Mouse (Mus musculus) cerebellum, adult 9-11 months (tissue): Measurements from ENCODE around the gene Gamt.
A peak's percentile ranks its signal among the peaks of the same experiment; 100 is the strongest.
"Not testable (repeated sequence)": the region's sequence is repeated elsewhere in the genome, so short reads cannot be mapped to it uniquely, and the experiment has no call there.

Experiments used
- DNase-seq: peaks from one replicate; pipeline ENCODE4 v3.0.0; 2022

Gamt gene

DNA sequence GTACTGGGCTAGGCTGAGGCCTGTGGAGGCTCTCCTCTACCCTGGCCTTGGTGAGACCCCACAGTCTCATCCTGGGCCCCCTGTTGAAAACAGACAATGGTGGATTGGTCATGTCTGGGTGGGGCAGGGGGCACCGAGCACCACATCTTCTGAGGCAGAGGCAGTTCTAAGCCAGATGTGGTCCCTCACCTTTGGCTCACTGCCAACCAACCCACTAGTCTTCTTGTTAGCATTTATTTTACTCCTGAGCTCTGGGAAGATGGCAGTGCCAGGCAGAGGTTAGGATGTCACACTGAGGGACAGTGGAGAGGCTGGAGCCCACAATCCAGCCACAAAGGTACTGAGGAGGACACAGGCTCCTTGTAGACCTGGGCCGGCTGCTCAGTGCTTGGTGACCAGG, 2.9 kb downstream of the Gamt start:
- peak; percentile 63 for DNase-seq

DNA sequence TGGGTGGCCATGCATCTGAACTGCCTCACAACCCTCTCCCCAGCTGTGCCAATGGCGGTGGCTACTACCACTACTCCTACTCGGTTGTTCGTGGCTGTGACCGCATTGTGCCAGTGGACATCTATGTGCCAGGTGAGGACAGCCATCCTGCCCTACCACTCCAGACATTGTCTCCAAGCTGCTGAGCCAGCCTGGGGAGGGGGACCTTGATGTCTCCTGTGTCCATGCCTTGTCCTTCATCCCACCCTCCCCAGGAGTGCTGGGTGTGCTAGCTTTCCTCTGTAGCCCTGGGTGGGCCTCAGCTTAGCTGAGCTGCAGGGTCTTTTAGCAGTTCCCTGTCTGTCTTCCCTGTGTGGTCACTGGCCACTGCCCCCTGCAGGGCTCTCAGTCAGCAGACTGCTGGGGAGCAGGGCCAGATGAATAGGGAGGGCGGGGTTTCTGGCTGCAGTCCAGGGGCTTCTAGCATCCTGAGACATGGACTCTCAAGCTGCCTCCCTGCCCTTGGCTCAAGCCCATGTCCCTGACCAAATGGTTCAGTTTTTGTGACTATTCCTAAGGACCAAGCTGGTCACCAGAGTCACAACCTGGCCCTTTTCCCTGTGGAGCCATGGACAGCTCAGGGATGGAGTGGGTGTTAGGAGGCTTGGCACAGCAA, 4.8 kb downstream of the Gamt start:
- DNase-seq = peak; percentile 72

DNA sequence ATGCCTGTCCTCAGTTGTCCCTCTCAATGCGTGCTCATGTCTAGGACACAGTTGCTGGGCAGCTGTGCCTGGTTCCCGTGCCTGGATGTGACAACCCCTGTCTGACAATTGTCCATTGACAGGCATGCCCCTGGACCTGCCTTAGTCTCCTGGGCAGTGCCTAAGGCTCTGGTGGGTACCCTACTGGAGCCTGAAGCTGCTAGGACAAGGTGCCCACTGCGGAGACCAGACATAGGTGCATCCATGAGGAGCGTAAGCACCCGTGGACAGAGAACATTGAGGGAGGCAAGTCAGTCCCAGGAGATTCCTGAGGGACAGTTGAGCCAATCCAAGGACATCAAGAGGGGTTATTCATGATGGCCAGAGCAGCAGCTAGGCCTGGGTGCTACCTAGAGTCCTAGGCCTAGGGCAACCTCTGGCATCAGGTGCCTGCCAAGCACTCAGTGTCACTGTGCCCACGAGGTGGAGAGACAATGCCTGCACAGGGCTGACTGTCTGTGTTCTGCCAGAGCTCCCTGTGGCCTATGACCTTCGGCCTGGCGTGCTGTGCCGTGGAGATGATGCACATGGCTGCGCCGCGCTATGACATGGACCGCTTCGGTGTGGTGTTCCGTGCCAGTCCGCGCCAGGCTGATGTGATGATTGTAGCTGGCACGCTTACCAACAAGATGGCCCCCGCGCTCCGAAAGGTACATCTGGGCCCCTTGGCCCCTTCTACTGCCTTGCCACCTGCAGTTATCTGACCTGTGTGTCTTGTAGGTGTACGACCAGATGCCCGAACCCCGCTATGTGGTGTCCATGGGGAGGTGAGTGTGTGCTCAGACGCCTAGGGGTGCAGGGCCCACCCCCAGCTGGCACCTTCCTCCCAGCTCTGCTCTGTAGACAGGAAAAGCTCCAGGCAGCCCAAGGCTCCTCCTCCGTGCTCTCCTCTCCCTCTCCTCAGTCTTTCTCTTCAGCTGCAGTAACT, 6.2 kb downstream of the Gamt start:
- no peak for DNase-seq

DNA sequence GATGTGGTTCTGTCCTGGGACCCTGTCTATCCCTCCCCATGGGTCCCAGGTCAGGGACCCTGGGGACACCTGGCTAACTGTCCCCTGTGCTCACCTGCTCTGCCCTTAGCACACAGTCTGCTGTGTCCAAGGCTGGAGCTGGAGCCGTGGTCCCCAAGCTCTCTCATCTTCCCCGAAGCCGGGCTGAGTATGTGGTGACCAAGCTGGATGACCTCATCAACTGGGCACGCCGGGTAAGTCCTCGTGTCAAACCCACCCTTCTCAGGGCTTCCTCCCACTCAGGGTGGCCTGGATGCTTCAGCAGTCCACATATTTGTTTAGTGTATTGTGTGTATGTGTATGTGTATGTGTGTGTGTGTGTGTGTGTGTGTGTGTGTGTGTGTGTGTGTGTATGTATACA, 7.3 kb downstream of the Gamt start:
- no peak for DNase-seq

DNA sequence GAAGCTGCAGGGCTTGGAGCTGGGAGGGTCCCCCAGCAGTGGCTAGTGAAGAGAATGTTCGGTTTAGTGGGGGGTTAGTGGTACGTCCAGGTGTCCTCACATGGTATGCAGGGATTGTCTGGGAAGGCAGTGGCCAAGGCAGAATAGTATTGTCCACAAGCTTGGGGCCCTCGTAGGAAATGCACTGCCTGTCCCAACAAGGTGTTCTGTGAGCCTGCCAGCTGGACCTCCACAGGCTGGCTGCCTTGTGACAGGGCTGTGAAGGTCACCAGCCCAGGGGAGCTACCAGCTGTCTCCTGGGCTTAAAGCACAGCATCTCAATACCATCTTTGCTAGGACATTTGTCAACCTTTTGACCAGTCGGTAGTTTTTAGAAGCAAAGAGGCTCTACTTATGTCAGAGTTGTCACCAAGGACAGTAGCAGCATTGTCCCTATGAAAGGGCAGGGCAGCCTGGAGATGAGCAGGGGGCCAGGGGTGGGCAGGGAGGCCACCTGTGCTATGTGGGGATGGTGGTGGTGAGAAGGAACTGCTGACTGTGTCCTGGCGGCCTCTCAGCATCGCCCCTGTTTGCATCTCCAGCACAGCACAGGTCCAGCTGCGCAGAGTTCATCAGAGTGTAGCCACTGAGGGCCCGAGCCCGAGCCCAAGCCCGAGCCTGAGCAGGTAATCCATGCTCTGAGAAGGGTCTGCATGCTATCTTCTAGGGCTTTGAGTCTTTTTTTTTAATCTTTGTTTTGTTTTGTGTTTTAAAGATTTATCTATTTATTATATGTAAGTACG, 8.1 kb downstream of the Gamt start:
- peak; percentile 41 for DNase-seq

DNA sequence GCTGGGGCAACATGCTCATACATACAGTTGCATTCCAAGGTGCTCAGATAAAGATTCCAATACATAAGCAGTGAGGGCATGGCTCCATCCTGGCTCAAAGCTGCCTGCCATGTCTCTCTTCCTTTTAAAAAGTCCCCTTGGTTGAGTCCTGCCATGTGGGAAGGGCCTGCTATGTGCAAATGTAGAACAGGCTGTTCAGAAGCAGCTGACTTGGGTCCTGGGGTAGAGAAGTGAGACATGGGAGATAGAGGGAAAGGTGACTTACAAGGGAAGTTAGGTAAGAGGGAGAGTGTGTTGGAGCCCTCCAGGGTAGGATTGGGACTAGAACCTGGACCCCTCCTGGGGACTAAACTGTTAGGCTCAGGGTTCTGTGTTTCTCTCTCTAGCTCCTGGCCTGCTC, 8.8 kb downstream of the Gamt start:
- DNase-seq = no peak

DNA sequence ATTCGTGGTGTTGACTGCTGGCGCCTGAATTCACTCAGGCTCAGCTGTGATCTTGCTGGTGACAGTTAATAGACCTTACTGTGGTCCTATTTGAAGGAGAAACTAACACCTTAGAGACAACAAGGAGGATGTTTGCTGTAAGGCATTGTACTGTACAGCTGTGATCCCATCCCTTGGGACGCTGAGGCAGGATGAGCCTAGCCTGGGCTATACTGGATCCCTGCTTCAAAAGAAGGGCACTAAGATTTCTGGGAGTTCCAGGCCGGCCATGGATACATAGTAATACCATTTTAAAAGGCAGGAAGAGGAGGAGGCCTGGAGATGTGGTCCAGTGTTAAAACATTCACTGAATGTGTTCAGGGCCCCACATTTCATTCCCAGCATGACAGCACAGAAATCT, 10.2 kb downstream of the Gamt start:
- DNase-seq = peak; percentile 36

DNA sequence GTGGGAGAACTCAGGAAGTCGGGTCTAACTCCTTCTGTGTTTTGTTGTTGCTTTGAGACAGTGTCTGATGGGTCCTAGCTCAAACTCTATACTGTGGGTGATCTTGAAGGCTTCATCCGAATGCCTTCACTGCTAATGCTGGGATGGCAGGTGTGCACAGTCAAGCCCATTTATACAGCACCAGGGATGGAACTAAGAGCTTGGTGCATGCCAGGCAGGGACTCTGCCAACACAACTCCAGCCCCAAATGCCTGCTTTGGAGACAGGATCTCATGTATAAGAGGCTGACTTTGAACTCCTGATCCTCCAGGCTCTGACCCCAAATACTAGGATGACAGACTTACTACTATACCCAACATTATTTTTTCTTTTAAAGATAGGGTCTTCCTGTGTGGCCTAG, 10.8 kb downstream of the Gamt start:
- peak; percentile 54 for DNase-seq

DNA sequence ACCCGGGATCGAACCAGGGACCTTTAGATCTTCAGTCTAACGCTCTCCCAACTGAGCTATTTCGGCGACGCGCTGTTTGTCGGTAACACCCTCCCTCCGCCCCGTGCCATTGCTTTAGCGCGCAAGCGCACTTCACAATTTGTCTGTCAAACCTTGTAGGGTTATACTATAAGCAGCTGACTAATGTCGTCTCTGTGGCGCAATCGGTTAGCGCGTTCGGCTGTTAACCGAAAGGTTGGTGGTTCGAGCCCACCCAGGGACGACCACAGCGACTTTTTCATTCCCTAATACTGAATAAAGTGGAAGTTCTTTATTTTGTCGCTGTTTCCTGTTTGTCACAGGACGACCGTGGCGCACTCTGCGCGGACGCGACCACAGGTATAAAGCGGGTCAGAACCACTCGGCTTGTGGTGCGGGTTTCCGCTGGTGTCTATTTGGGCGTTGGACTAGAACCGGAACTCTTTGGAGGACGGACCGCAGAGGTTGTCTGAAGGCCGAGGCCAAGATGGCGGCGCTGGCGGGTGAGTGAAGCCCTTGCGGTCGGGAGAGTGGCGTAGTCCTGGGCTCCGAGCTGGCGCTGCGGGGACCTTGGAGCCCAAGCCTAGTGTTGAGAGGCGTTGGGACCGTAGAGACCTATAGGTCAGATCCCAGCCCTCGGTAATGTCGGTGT, 11.7 kb downstream of the Gamt start, which contains the start of gene Ndufs7:
Gene Ndufs7 (plus strand): TSS at position 151 of the 670 bp plus-strand sequence.
- peak; percentile 97 for DNase-seq

DNA sequence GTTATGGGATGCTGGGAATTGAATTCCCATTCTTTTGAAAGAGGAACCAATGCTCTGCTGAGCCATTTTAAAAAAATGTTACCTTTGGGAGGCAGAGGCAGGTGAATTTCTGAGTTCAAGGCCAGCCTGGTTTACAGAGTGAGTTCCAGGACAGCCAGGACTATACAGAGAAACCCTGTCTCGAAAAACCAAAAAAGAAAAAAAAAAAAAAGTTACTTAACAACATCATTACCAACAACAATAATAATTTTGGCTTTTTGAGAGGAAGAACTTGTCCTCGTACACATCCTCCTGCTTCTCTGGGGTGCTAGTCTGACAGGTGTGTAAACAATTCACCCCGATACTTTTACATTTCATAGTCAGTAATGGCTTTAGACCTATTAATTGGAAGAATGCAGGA, 12.4 kb downstream of the Gamt start:
- not testable (repeated sequence) for DNase-seq

DNA sequence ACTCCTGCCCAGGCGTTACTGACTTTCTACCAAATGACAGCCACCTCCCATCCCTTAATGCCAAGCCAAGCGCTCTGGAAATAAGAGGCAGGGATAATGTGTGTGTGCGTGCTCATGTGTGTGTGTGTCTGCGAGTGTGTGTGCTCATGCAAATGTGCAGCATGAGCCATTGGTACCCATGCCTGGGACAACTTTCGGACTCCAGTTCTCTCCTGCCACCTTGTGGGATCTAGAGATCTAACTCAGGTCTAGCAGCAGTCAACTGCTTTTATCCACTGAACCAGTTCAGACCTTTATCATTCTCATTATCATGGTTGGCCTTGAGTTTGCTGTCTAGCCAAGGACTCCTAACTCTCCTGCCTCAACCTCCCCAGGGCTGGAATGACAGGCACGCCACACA, 13.0 kb downstream of the Gamt start:
- peak; percentile 36 for DNase-seq

DNA sequence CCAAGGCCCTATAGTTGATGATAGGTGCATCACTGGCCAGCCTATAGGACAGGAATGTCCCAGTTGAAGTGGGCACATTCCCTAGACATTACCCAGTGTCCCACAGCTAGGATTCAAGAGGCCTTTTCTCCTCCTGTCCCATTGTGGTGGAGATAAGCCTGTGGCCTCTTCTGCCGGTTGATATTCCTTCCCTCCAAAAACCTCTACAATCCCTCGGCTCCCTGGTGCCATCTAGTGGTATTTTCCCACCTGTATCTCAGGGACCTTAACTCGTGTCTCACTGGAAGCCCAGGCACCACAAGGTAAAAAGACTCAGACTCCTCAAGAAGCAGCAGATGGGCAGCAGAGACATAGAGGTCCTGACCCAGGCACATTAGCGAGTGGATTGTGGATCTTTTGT, 15.2 kb downstream of the Gamt start:
- peak; percentile 85 for DNase-seq

DNA sequence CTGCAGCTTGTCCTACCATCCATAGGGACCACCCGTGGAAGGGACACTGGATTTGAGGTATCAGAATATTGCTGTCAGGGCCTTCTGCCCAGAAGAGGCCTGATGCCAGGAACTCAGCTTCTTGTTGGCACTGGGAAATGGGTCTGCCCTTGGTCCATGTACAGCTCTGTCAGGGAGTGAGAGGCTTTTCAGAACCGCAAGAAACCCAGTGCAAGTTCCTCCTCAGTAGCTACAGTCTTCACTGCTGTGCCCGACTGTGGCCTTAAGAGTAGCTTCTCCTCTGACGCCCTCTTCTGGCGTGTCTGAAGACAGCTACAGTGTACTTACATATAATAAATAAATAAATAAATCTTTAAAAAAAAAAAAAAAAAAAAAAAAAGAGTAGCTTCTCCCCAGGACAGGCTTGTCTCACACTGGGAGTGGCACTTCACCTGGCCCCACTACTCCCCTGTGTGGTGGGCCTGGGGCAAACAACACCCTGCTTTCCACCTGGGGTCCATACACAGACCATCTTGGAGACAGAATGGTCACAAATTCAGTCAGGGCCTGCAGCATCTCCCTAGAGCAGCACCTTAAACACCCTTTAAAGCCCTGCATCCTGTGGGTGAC, 15.9 kb downstream of the Gamt start:
- DNase-seq = peak; percentile 76

DNA sequence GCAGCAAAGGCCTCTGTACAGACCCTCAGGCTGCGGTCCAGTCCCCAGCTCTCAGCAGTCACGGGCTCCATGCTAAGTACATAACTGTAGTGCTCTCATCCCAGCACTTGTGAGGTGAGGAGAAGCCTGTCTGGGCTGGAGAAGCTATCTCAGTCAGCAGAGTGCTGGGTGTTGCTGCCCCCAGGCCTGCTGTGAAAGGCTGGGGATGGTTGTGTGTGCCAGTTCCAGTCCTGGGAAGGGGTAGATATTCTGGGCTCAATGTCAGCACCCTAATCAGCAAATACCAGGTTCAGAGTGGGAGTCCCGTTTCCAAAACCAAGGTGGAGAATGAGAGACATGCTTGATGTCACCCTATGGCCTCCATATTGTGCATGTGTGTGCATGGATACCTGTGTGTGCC, 18.2 kb downstream of the Gamt start:
- no peak for DNase-seq

DNA sequence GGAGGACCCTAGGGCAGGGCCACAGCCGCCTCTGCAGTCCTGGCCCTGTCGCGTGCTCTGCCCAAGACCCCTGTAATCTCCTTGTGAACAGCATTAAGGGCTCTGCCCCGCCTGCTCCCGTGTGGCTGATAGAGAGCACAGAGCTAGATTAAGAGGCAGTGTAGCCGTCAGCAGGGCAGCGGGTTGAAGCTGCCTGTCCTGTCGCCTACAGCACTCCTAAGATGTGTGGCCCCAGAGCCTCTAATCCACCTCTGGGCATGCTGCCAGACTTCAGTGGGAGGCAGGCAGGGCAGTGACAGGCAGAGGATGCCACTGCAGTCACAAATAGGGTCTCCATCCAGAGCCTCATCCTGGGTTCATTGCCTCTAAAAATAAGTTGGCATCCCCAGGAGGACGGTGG, 18.7 kb downstream of the Gamt start:
- peak; percentile 62 for DNase-seq

DNA sequence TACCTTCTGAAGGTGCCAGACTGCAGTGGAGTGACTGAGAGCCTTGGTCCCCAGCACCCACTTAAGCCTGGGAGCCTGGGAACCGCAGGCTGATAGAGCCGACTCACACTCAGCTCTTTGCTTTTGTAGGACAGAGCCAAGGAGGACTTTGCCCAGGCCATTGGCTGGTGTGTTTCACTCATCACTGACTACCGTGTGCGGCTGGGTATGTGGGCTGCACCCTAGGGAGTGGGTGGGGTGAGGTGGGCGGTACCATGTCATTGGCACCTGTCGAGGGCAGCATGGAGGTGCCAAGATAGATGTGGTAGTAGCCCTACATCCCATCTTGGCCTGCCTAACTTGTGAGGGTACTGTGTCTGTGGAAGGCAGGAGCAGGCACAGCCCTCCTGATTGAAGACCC, 21.0 kb downstream of the Gamt start:
- no peak for DNase-seq

DNA sequence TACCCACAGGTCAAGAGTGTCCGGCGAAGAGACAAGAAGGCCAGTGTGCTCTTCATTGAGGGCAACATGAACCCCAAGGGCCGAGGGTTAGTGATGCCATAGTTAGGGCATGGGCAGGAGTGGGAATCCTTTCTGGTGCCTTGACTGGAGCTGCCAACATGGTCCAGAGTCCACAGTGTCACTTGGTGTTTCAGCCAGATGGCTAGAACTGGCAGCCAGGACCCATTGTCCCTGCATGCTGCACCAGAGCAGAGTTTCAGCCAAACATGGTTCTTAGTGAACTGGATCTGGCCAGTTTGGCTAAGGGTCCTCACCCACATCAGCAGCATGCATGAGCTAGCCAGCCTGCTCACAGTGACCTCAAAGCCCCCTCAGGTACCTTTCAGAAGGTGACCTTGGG, 22.5 kb downstream of the Gamt start:
- DNase-seq = no peak

DNA sequence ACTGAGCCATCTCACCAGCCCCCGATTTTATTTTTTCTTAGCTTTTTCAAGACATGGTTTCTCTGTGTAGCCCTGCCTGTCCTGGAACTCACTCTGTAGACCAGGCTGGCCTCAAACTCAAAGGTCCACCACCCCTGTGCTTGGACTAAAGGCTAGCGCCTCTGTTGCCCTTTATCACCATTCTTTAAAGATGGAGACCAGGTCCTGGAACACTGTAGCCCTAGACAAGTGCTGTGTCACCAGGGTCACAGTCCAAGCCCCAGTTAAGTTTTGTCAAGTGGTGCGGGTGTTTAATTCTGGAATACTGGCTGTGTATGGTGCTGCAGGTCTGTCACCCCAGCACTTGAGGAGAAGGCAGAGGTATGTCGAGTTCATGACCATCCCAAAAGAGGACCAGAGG, 23.8 kb downstream of the Gamt start:
- DNase-seq = no peak

DNA sequence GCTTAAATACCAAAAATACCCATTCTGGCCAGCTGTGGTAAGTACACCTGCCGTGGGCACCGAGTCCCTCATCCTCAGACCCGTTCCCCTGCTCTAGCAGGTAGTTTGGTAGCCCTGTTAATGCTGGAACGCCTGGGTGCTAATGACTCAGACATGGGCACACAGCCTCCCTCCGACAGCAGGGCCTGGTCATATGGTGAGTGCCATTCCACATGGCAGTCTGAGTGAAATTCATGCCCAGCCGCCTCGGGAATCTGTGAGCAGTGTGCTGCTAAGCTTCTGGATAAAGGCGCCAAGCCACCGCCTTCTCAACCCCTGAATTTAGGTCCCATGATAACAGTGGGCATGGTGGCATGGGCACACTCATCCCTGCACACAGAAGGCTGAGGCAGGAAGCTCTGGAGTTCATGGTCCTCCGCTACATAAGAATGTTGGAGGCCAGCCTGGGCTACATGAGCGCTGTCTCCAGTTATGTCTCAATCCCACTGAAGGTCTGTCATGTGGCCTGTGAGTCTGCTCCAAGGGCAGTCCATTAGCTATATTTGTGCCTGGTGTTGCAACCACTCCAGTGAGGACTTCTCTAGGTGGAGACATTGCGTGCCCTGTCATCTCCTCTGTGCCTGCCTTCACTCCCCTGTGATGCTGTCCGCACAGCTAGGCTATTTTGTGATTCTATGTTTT, 24.5 kb downstream of the Gamt start:
- no peak for DNase-seq

DNA sequence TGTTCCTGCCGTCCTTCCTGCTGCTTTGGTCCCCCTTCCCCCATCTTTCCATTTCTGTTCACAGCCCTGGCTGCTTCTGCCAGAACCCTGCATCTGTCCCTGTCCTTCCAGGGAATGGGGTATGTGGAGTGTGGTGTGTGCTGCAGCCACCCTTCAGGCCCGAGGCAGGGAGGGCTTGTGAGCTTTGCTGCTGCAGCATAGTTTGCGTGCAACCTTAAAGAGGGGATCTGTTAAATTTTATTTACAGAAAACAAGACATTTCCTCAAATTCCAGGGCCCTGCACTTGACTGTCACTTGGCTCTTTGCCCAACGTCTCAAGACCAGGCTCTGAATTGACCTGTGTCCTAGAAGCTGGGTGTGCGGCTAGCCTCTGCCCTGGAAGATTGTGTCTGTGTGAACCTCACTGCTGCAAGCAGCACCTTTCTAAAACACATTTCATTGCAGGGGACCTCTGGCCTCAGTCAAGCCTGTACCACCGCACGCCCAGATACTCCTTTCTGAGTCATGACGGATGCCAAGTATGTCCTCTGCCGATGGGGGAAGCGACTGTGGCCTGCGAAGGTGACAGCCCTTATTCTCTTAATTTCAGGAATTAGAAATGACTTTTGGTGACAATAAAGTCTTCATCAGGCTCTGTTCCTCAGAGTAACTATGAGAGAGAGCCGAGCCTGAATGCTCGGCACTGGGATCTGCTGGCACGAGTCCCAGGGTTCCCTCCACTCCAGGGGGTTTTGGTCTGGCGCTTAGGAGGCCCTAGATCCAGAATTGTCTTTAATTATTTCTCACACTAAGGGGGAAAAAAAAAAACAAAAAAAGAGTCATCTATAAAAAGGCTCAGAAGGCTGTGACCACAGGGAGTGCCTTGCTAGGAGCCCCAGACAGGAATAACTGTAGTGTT, 32.7 kb downstream of the Gamt start:
- peak; percentile 58 for DNase-seq

DNA sequence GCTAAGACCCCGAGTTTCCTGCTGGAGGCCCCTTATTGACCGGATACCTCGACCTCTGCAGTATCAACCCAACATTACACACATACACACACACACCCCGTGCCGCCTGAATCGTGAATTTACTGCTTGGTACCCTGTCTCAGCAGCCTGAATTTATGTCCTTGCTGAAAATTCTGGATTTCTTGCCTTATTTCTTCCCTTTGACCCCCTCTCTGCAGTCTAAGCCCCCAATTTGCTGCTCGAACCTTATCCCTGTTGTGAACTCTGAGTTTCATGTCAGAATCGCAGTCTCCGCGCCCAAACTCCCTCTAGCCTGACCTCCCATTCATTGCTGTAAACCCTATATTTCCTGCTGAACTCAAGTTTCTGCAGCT, 33.7 kb downstream of the Gamt start:
- DNase-seq = peak; percentile 14
